Mouse (Mus musculus) spleen, adult 12 weeks (tissue): ENCODE data around the gene Asf1b.
"Not testable (repeated sequence)": the region's sequence is repeated elsewhere in the genome, so short reads cannot be mapped to it uniquely, and the experiment has no call there.

Experiments used
- DNase-seq: peaks from one replicate; pipeline ENCODE4 v3.0.0; 2022; ENCODE audit warnings: low spot score

Asf1b gene

DNA sequence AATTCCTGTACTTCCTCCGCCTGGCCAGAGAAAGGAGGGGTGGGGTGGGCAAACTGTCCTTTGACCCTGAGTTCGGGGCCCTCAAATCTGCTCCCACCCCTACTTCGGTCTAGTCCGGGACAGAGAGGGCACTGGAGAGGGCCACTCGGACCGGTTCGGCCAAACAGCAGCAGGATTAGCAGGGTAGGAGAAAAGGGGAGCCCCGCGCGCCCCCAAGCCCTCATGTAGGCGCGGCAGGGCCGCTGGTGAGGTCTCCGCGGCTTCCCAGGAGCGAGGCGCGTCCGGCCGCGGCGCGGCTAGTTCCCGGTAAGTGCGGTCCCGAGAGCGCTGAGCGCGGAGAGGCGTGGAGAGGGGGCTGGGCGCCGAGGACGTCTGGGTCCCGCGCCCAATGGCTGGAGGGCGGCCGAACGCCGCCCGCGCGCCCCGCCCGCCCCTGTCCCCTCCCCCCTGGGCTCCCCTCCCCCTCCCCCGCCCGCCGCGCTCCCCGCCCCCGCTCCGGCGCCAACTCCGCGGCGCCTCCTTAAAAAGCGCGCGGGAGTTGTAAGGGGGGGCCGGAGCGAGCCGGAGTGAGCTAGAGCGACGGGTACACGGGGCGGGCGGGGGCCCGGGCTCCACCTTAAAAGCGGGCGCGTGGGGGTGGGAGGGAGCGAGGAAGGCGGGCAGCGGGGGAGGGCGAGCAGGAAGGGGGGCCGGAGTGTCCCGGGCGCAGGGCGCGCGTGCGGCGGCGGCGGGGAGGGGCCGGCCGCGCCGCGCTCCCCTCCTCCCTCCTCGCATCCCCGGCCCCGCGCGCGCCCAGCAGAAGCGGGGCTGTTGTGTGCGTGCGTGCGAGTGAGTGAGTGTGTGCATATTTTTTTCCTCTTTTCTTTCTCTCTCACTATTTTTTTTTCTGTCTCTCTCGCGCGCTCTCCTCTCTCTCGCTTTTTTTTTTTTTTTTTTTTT lies 41.5 kb downstream of the Asf1b start:
- peak; percentile 72 for DNase-seq

DNA sequence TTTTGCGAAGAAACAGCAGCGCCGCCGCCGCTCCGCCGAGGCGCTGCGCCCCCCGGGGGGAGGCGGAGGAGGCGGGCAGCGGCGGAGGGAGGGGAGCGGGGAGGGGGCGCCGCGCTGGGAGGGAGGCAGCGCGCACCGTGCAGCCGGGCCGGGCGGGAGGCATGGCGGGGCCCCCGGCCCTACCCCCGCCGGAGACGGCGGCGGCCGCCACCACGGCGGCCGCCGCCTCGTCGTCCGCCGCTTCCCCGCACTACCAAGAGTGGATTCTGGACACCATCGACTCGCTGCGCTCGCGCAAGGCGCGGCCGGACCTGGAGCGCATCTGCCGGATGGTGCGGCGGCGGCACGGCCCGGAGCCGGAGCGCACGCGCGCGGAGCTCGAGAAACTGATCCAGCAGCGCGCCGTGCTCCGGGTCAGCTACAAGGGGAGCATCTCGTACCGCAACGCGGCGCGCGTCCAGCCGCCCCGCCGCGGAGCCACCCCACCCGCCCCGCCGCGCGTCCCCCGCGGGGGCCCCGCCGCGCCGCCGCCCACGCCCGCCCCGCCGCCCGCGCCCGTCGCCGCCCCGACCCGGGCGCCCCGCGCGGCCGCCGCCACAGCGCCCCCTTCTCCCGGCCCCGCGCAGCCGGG lies 42.3 kb downstream of the Asf1b start, which contains the start of gene Samd1:
Gene Samd1, plus strand, starts transcription at position 162 of the 631 bp plus-strand sequence.
- DNase-seq: no peak

DNA sequence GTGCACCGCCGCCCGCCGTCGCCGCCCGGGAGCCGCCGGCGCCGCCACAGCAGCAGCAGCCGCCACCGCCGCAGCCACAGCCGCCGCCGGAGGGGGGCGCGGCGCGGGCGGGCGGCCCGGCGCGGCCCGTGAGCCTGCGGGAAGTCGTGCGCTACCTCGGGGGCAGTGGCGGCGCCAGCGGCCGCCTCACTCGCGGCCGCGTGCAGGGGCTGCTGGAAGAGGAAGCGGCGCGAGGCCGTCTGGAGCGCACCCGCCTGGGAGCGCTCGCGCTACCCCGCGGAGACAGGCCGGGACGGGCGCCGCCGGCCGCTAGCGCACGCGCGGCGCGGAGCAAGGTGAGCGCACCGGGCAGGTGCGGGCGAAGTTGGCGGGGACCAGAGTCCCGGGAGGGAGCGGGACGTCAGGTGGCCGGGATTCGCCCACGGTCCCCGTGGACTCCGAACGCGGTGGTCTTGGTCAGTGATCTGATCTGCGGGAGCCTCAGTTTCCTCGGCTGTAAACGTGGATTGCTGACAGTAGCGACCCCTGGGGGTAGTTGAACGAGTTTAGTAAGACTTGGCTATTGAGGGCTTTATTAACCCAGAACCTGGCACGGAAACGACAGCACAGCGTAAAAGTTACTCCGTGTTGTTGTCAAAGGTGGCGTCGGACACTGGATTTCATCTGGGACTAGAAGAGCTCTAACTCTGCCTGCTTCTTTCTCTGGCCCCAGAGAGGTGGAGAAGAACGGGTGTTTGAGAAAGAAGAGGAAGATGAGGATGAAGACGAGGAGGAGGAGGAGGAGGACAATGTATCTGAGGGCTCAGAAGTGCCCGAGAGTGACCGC lies 43.1 kb downstream of the Asf1b start:
- peak; percentile 66 for DNase-seq

DNA sequence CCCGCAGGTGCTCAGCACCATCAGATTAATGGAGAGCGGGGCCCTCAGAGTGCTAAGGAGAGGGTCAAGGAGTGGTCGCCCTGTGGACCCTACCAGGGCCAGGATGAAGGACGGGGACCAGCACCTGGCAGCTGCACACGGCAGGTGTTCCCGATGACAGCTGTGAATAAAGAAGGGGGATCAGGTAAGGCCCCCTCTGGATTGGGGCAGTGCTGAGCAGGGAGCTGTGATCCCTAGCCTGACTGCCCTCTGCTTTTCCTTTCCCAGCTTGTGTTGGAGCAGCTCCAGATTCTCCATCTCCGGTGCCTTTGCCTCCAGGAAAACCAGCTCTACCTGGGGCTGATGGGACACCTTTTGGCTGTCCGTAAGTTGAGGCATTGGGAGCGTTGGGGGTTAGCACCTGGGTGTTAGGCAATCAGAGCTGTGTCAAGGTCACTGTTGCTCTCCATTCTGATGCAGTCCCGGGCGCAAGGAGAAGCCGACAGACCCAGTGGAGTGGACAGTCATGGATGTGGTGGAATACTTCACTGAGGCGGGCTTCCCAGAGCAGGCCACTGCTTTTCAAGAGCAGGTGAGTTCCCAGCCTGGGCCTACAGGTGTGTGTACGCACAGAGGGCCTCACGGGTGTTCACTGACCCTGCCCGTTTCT lies 43.9 kb downstream of the Asf1b start:
- no peak for DNase-seq

DNA sequence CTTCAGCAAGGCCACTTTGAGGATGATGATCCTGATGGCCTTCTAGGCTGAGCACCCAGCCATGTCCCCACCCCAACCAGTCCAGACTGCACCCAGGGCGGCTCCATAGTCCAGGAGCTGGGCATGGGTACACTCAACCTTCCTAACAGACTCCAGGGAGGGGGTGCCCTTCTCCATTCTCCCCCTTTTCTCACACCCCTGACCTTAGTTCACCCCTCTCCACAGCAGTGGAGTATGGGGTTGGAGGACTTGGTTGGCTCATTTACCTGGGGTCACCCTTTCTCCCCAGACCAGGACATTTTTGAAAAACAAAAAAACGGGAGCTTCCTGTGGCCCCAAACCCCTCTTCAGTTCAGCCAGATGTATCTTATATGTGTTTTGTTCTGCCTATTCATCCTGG lies 44.5 kb downstream of the Asf1b start:
- no peak for DNase-seq

DNA sequence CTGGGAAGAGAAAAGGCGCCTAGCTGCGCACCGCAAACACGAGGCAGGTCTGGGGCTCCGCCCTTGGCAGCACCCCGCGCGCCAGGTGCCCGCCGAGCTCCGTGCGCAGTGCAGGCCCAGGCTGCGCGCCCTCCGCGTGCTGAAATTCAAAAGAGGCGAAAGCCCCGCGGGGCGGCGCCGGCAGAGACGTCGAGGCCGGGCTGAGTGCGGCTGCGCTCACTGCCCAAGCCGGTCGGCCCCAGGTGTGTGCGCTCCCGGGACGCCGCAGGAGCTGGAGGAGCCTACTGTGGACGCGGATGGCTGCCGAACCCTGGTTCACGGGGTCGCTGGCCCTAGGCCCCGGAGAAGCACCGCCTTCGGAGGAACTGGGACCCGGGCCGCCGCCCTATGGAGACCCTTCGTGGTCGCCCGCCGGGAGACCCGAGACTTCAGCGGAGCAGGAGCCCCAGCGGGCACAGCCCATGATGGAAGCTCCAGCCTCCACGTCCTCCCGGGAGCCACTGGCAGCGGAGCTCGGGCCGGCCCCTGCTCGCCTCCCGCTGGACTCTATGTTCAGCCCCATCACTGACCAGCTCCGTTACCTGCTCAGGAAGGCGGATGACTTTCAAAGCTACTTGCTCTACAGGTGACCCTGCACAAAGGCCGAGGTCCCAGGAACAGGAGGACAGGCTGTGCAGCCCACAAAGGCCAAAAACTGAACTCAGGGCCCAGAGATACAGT lies 46.1 kb downstream of the Asf1b start, which contains the start of gene 1700067K01Rik:
Gene 1700067K01Rik, plus strand, starts transcription at position 222 of the 720 bp plus-strand sequence.
- no peak for DNase-seq

DNA sequence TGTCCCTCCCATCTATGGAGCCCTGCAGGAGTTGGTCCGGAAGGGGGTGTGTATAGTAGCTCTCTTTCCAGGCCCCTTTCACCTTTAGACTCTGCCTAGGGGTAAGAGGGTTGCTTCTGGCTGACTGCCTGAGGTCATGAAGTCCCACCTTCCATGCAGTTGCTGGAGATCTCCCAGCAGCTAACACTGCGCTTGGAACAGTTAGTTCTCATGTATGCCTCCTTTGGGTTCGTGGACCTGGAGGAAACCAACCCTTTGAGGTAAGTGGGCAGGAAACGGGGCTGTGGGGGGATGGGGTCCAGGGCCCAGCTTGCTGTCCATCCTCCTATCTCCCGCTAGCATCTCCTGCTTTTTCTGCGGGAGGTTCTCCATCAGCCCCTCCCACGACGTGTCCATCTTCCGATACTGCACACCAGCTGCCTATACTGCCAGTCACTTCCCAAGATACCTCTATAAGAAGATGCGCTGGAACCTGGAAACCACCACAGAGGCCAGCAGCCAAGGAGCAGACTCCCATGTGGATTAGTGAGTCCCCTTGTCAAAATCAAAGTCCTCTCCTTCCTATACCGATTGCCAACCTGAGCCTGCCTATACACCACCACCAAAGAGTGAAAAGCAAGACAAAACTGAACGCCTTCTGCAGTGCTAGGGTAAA lies 47.8 kb downstream of the Asf1b start:
- DNase-seq: no peak

DNA sequence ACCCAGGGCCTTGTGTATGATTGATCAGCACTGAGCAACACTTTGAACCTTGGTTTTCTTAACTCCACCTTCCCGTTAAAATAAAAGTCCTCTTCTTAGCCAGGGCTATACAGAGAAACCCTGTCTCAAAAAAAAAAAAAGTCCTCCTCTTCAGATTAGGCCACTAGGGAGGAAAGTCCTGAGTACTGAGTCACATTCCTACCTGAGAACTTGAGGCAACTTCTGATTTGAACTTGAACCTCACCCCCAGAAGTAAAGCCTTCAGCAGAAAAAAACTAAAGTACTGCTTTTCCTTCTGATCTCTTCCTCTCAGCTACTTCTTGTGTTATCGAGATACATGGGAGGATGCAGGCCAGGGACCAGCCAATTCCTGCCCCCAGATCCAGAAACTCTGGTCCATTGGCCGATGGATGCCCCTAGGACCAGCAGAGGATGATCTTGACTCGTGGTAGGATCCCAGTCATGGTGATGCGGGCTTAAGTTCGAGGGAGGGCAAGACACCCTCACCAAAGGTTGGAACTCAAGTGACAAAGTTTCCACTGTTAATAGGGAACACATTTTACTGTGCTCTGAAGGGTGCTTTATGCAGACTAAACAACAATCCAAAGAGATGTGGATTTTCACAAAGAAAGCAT lies 48.4 kb downstream of the Asf1b start:
- no peak for DNase-seq

DNA sequence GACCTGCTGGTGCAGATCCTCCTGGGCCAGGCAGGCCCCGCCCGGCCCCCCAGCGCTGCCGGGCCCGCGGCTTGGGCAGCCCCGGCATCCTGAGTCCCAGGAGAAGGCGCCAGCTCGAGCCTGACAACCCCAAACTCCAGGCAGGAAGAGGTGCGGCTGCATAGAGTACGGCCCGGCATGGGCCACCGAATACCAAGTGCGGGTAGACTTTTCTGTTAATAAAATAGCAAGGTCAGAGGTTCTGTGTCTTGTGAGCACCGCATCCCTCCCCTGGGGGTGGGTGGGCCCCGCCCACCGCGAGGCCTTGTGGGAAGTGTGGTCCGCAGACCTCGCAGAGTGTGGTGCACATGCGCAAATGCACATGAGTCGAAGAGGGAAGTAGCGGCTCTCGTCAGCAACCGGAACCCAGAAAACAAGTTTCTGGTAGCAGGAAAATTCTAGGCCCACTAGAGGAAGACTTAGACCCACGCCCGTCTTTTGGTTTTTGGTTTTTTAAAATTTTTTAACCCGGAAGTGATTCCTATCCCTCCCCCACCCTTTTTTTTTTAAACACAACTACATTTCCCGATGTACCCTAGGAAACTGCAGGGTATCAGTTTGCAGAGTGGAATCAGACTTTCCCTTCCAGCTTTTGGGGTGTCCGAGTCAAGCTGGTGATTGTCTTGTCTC lies 49.4 kb downstream of the Asf1b start:
- DNase-seq: peak; percentile 81

DNA sequence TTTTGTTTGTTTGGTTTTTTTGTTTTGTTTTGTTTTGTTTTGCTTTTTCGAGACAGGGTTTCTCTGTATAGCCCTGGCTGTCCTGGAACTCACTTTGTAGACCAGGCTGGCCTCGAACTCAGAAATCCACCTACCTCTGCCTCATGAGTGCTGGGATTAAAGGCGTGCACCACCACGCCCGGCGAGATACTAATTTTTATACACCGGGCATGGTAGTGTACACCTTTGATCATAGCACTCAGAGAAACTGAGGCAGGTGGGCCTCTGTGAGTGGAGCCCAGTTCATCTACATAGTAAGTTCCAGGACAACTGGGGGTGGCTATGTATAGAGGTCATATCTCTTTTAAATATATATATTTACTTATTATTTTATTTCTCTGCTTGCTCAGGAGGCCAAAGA lies 50.2 kb downstream of the Asf1b start:
- not testable (repeated sequence) for DNase-seq

DNA sequence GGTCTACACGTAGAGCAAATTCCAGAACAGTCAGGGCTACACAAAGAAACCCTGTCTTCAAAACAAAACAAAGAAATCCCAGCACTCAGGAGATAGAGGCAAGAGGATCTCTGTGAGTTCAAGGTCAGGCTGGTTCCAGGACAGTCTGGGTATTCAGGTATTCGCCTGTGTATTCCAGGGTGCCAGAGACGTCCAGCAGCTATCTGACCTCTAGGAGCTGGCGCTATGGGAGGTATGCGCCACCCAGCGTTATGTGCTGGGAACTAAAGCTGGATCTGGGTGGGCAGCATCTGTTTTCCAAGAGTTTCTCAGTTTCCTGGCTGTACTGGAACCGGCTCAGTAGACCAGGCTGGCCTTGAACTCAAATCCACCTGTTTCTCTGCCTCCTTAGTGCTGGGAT lies 53.1 kb downstream of the Asf1b start:
- no peak for DNase-seq

DNA sequence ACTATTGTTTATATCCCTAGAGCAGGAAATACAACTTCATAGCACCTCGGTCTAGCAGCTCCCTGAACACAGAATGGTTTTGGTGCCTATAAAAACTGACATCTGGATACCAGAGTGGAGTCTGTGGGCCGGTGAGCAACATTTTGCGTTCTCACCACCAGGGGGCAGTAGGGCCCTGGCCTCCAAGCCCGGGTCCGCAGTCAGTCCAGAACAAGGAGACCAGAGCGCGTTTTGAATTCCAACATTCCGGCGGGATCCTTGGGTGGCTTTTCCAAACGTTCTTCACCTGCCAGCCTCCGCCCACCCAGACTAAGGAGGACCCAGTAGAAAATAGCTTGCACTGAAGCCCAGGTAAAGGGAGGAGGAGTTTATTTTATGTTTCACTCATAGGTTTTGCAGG lies 54.6 kb downstream of the Asf1b start:
- no peak for DNase-seq

DNA sequence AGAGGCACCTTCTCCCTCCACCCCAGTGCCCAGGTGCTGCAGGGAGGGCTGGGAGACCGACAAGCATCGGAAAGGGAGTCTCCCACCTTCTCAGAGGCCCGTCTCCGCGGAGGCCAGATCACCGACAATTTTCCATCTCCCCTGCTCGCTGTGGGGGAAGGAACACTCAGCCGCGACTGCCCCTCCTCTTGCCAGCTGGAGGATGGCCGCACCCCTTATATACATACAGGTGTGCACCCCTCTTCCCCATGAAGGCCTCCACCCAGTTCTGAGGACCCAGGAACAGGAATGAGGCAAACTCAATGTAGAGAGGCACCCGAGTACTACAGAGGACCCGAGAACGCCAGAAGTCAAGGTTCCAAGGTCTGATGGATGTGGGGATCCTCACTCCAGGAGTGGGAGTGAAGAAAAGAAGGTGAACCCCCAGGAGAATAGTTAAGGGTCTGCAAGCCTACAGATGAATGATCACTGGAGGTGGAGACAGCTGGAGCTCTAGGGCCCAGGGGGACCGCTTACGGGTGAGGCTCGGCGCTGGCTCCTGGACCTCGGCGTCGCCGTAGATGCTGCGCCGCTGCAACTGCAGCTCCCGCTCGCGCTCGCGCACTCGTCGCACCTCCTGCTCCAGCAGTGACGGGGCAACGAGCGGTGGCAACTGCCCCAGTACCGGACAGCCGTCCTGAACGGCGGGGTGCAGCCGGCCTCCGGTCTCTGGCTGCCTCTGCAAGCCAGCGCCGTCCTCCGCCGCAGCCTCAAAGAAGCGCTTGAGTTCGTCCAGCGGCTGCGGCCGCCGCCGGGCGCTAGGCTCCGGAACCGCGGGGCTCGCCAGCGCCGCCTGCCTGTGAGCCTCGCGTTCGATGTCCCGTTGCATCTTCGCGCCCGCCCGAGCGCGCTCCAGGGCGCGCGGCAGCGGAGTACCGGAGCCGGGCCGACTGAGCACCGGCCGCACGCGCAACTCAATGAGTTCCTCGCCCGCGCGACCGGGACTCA lies 55.6 kb downstream of the Asf1b start:
- peak; percentile 52 for DNase-seq

DNA sequence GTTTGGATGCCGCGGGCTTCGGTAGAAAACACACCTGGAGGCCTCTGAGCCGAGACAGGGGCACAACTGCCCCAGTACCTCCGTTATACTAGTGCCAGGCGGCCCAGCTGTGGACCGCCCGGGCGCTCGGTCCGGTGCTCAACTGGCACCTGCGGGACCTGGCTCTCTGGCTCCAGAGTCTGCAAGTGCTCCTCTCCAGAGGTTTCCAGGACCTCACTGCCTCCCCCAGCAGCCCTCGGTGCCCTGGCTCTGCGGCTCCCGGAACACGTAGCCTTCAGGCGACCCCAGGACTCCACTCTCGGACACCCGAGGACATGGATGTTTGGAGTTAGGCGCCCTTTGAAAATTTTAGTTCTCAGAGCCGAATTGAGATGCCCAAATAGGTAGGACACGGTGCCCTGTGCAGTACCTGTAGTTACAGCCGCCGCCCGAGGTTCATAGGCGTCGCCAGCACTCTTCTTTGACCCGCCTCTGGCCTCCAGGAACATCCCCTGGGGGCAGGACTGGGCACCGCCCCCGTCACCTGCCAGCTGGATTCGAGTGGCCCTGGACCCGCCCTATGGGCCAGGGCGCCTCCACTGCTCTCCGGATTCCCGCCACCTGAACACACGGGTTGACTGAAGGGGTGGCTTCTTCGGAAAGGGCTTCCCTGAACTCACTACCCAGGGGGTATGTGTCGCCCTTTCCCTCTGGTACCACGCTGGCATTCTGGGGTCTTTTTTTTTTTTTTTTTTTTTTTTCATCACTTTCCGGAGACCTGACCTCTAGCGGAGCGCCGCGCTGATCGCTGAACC lies 56.6 kb downstream of the Asf1b start, which contains the start of gene 2210011C24Rik:
Gene 2210011C24Rik, minus strand, starts transcription at position 467 of the 794 bp plus-strand sequence.
- DNase-seq: no peak

DNA sequence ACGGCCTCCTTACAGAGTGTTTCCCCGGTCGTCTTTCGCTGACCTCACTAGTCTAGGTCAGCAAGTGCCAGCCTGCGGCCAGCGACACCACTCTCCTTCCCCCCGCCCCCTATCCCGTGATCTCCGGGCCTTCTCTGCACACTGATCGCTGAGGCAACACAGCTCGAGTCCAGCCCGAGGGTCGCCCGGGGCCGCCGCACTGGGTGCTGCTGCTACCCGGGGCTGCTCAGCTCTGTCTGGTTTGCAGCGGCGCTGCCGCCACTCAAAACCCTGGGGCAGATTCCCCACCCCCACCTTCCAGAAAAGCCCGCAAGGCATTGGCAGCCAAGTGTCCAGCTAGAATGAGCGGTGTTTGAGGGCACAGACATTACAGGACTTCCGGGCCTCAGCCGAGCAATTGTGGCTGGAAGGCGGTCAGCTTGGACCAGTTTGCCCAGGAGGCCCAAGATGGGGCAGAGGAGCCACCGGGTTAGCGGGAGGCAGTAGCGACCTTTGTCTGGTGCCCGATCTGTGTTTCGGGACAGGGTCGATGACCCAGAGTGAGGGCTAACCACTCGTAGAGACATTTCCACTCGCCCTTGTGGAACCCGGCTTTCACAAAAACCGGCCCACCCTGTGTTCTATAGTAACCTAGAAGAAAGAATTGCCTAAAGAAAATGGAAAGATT lies 57.3 kb downstream of the Asf1b start:
- no peak for DNase-seq

DNA sequence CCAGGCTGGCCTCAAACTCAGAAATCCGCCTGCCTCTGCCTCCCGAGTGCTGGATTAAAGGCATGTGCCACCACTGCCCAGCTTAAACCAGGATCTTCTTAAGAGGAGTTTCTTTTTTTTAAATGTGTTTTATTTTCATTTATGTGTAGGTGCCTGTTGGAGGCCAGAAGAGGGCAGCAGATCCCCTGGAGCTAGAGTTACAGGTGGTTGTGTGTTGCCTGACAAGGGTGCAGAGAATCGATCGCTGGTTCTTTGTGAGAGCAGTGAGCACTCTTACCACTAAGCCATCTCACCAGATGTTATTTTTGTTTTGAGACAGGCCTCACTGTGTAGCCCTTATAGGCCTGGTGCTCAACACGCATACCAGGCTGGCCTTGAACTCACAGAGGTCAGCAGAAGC lies 60.5 kb downstream of the Asf1b start:
- no peak for DNase-seq

DNA sequence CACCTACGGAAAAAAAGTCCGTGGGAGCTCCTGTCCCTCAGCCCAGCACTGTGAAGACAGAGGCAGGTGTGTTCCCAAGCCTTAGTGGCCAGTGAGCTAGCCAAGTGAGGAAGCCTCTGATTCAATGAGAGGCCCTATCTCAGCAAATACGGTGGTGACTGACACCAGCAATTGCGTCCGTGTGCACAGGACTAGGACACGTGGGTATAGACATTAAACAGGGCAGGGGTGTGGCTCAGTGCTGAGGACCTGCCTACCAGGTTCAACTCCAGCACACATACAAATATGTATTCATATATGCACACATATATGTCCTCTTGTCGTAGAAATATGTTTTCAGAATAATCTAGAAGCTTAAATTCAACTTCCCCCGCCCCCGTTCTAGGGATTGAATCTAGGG lies 64.4 kb downstream of the Asf1b start:
- no peak for DNase-seq
